Mouse (Mus musculus) liver, embryonic 16.5 days (tissue): Measurements from ENCODE around the gene Braf. TPM values are rescaled to one million over a fixed set of nuclear protein-coding genes. Genes with fewer than 3 reads are reported as not detected.

Experiments used
- ATAC-seq: fragments of 200-750 bp; cut with Nextera tagmentation; 2 replicates; pipeline ENCODE4 v1.8.0; 2017; ENCODE audit warnings: low read depth, mild to moderate bottlenecking, moderate number of reproducible peaks, moderate library complexity
- H3K27ac ChIP-seq: fragments of 300-500 bp; sonication (generic); 2 replicates; pipeline ENCODE4 v1.5.1; 2014; ENCODE audit warnings: mild to moderate bottlenecking, low read length
- H3K27me3 ChIP-seq: fragments of 300-500 bp; sonication (generic); 2 replicates; pipeline ENCODE4 v1.6.1; 2014; ENCODE audit warnings: low read depth, low read length, mixed read lengths; ENCODE audit not compliant: control insufficient read depth, insufficient read depth
- H3K36me3 ChIP-seq: fragments of 300-500 bp; sonication (generic); 2 replicates; pipeline ENCODE4 v1.6.1; 2014; ENCODE audit warnings: mild to moderate bottlenecking; ENCODE audit not compliant: control insufficient read depth, insufficient read depth
- H3K4me1 ChIP-seq: fragments of 300-500 bp; sonication (generic); 2 replicates; pipeline ENCODE4 v1.6.1; 2014; ENCODE audit warnings: low read depth, low read length, mixed read lengths; ENCODE audit not compliant: control insufficient read depth
- H3K4me2 ChIP-seq: fragments of 300-500 bp; sonication (generic); 2 replicates; pipeline ENCODE4 v1.6.1; 2014; ENCODE audit warnings: low read depth, low read length, mixed read lengths
- H3K4me3 ChIP-seq: fragments of 300-500 bp; sonication (generic); 2 replicates; pipeline ENCODE4 v1.5.1; 2014; ENCODE audit warnings: low read depth, mild to moderate bottlenecking, low read length
- H3K9ac ChIP-seq: fragments of 300-500 bp; sonication (generic); 2 replicates; pipeline ENCODE4 v1.6.1; 2014; ENCODE audit warnings: low read depth, low read length
- H3K9me3 ChIP-seq: fragments of 300-500 bp; sonication (generic); replicated peaks from 2 replicates; pipeline ENCODE4 v1.6.1; 2016; ENCODE audit warnings: low read length; ENCODE audit not compliant: control insufficient read depth
- WGBS: fragments of 180-500 bp; shearing (Covaris S2); extraction: QIAGEN DNeasy Blood & Tissue Kit; methylation state at CpG from one replicate; pipeline ENCODE4 v1.1.7; 2014; ENCODE audit not compliant: insufficient replicate concordance; 5-methylcytosine and 5-hydroxymethylcytosine counted together
- polyA plus RNA-seq: library from polyadenylated mRNA; unstranded; fragments of >200 nt; fragmentation: Nextera tagmentation; extraction: Ambion mirVana; gene quantifications from 2 replicates; pipeline ENCODE4 v1.2.1, GENCODE M21; 2015

The Braf gene
- polyA plus RNA-seq, 1 experiment from 2014 or later: 5.6 TPM

DNA sequence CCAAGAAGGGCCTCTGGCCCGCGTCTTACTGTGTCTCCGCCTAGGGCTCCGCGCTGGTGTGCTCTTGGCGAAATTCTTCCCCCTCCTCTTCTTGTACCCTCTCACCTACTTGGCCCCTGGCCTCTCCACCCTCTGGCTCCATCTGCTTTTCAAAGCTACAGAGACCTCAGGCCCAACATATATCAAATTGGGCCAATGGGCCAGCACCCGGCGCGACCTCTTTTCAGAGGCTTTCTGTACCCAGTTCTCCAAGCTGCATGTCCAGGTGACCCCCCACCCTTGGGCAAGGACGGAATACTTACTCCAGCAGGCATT lies 150.8 kb downstream of the Braf start:
- no peaks in the 10 kb centered on the region for H3K27me3 ChIP-seq
- no peaks in the 10 kb centered on the region for H3K9me3 ChIP-seq
- whole genome bisulfite sequencing: 34% methylated on average over 10 of the region's 10 CpGs
- no peak overlapping the region; the same call in 1 of the 2 replicates for H3K27ac ChIP-seq
- ATAC-seq: no peak
- peak overlapping the region; percentile 88 for H3K4me3 ChIP-seq
- H3K4me1 ChIP-seq: peaks cover 15% of the 10 kb centered on the region
- H3K36me3 ChIP-seq: no peaks in the 10 kb centered on the region
- peak overlapping the region; percentile 94 for H3K4me2 ChIP-seq
- H3K9ac ChIP-seq: peak overlapping the region; percentile 87

- peak within 1 kb of the TSS; percentile 88 for H3K4me3 ChIP-seq
- peak within 1 kb of the TSS; percentile 88 for H3K27ac ChIP-seq
- peak within 1 kb of the TSS; percentile 94 for H3K4me2 ChIP-seq
- H3K27me3 ChIP-seq: no peaks in the 10 kb centered on the region
- H3K4me1 ChIP-seq: peaks cover 15% of the 10 kb centered on the region
- H3K9ac ChIP-seq: peak within 1 kb of the TSS; percentile 87
- no peaks in the 10 kb centered on the region for H3K36me3 ChIP-seq
- 1% methylated on average over 48 of the region's 49 CpGs for WGBS
- no peaks in the 10 kb centered on the region for H3K9me3 ChIP-seq
- ATAC-seq: peak; percentile 93
Measured at GRCm38 (mm10) chr6:39573791-39574554, 151.3 kb downstream of the Braf start, which contains the start of gene Adck2. Adck2 (plus strand) TSS chr6:39573873.

- 53% methylated on average over 3 of the region's 3 CpGs for WGBS
- no peak for ATAC-seq
- Histone ChIP-seq H3K9me3 (no peaks in the 10 kb centered on the region), H3K27ac (no peak overlapping the region), H3K4me2 (no peak overlapping the region), H3K27me3 (no peaks in the 10 kb centered on the region), H3K4me3 (no peak overlapping the region), H3K9ac (no peak overlapping the region), H3K36me3 (no peaks in the 10 kb centered on the region), H3K4me1 (peaks cover 15% of the 10 kb centered on the region)
Measured at GRCm38 (mm10) chr6:39570426-39570825, 154.8 kb downstream of the Braf start.

GRCm38 (mm10) chr6:39567528-39567927 lies 157.7 kb downstream of the Braf start:
- ATAC-seq: no peak
- Histone ChIP-seq H3K9ac (no peak overlapping the region), H3K4me3 (no peak overlapping the region), H3K9me3 (no peaks in the 10 kb centered on the region), H3K4me2 (no peak overlapping the region), H3K27ac (no peak overlapping the region), H3K27me3 (no peaks in the 10 kb centered on the region), H3K4me1 (peaks cover 2% of the 10 kb centered on the region; the same call in 1 of the 2 replicates), H3K36me3 (no peaks in the 10 kb centered on the region)
- WGBS: 15% methylated on average over 5 of the region's 5 CpGs

DNA sequence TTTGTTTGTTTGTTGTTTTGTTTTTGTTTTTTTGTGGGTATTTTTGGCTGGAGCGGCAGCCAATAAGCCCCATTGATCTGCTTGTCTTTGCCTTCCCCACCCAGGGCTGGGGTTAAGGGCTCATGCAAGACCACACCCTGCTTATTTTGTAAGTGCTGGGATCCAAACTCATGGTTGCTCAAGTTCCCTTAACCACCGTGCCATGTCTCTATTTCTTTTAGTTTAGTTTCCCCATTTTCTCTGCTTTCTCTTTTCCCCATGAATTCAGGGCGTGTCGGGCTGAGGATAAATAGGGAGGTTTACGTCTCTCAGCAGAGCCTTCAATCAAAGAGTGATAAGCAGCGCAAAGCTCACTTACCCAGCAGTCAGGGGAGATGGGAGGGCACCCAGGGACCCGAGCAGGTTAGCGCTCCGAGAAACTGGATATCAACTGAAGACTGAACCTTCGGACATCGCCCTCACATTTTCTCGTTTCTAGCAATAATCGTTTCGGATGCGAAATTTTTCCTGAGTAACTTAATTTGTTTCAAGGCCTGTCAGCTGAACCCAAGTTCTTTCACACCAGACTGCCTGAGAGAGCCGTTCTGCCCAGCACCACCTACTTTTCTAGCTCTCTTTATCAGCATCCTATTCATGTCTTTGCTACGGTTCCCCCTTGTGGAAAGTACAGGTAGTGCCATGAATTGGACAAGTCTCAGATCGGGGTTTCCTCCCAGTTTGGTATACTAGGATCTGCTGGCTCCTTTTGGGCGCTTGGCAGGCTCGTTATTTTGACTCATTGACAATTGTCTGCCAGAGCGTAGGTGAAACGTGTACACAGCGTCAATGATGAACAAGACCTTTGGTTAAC lies 162.9 kb downstream of the Braf start:
- peak; percentile 71 for ATAC-seq
- Histone ChIP-seq H3K9ac (no peak overlapping the region), H3K27ac (no peak overlapping the region), H3K36me3 (no peaks in the 10 kb centered on the region), H3K4me1 (peaks cover 5% of the 10 kb centered on the region; the same call in 1 of the 2 replicates), H3K4me3 (peak overlapping the region; percentile 15), H3K9me3 (no peaks in the 10 kb centered on the region), H3K27me3 (peaks cover 14% of the 10 kb centered on the region), H3K4me2 (peak overlapping the region; percentile 49)
- WGBS: 16% methylated on average over 23 of the region's 23 CpGs

DNA sequence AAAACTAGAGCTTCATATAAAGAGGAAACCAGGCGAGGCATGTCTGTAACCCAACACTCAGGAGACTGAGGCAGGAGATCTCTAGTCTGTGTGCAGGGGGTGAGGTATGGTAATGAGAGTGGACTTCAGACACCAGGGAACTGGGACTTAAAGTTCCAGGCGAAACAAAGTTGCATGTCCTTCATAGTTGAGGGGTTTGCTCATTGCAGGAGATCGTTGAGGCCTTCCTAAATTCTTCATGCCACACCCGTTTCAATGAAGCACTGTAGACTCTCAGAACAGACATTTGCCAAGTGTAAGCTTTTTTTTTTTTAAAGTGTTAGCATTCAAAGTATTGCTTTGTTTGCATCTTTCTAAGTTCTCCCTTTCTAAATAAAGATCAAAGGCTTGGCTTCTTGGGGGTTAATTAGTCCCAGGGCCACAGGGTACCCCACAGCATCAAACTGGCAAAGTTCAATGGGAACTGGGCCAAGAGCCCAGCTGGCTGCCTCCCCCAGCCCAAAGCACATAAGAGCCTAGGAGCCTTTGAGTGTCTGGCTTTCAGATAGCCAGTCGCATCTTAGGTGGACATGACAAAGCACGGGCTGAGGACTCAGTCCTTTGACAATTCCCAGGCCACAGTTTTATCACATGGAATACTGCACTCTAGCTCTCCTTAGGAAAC lies 165.9 kb downstream of the Braf start:
- no peak for ATAC-seq
- H3K36me3 ChIP-seq: no peaks in the 10 kb centered on the region
- H3K4me3 ChIP-seq: no peak overlapping the region
- H3K9ac ChIP-seq: no peak overlapping the region
- no peak overlapping the region for H3K27ac ChIP-seq
- peaks cover 39% of the 10 kb centered on the region for H3K27me3 ChIP-seq
- H3K4me1 ChIP-seq: peaks cover 5% of the 10 kb centered on the region; the same call in 1 of the 2 replicates
- no peaks in the 10 kb centered on the region for H3K9me3 ChIP-seq
- no peak overlapping the region for H3K4me2 ChIP-seq
- WGBS: 47% methylated on average over 6 of the region's 6 CpGs

- ATAC-seq: peak; percentile 63
- H3K36me3 ChIP-seq: no peaks in the 10 kb centered on the region
- peak within 1 kb of the TSS; percentile 9; the same call in 1 of the 2 replicates for H3K27ac ChIP-seq
- peak within 1 kb of the TSS; percentile 60 for H3K4me3 ChIP-seq
- peaks cover 4% of the 10 kb centered on the region; the same call in 1 of the 2 replicates for H3K4me1 ChIP-seq
- H3K9ac ChIP-seq: peak within 1 kb of the TSS; percentile 53
- H3K4me2 ChIP-seq: peak within 1 kb of the TSS; percentile 67
- 4% methylated on average over 28 of the region's 50 CpGs for whole genome bisulfite sequencing
- peaks cover 39% of the 10 kb centered on the region for H3K27me3 ChIP-seq
- no peaks in the 10 kb centered on the region for H3K9me3 ChIP-seq
Measured at GRCm38 (mm10) chr6:39557723-39558261, 167.5 kb downstream of the Braf start, which contains the start of gene Dennd2a. Dennd2a (minus strand) TSS chr6:39557867.

- Histone ChIP-seq H3K27ac (peak overlapping the region; percentile 9; the same call in 1 of the 2 replicates), H3K27me3 (peaks cover 39% of the 10 kb centered on the region), H3K9me3 (no peaks in the 10 kb centered on the region), H3K4me1 (peaks cover under 1% of the 10 kb centered on the region; the same call in 1 of the 2 replicates), H3K4me3 (peak overlapping the region; percentile 60), H3K9ac (peak overlapping the region; percentile 53), H3K4me2 (peak overlapping the region; percentile 67), H3K36me3 (no peaks in the 10 kb centered on the region)
- WGBS: under 1% methylated on average over 54 of the region's 54 CpGs
- ATAC-seq: no peak; the same call in 1 of the 2 replicates
Measured at GRCm38 (mm10) chr6:39556900-39557659, 168.2 kb downstream of the Braf start.
